Mouse (Mus musculus) liver, postnatal 0 days (tissue): ENCODE data around the gene Gm20388.

Experiments
- CTCF ChIP-seq: sonication (generic); IDR thresholded peaks from 2 replicates; pipeline ENCODE4 v1.5.1; 2016; ENCODE audit warnings: antibody characterized with exemption, low read depth
- EP300 ChIP-seq: IDR thresholded peaks from 2 replicates; pipeline ENCODE4 v1.6.1; 2016; ENCODE audit warnings: antibody characterized with exemption, low read depth, mild to moderate bottlenecking

DNA sequence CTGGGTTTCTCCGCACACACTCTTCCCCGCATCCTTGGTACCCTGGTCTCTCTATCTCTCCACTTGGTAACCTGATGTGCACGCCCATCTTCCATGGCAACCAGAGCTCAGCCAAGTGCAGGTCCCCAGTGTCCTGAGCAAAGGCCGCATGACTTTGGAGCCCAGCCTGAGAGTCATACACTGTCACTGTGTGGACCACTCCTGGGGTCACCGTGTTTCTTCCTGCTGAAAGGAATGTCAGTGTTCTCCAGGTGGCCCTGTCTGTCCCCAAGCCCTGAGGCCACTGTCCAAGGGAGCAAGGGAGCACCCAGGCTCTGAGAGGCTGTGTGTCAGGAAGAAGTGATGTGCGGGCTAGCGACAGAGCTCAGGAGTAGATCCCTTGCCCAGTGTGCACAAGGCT is 27.4 kb upstream of the Gm20388 start:
- TF ChIP-seq CTCF (no peak), EP300 (no peak)
